Mouse (Mus musculus) heart, postnatal 0 days (tissue): ENCODE data around the gene Rps19bp1. TPM values are rescaled to one million over a fixed set of nuclear protein-coding genes. Genes with fewer than 3 reads are reported as not detected.

Experiments used
- ATAC-seq: fragments of 200-750 bp; cut with Nextera tagmentation; 2 replicates; pipeline ENCODE4 v1.8.0; 2017; ENCODE audit warnings: low read depth, moderate number of reproducible peaks, moderate library complexity; ENCODE audit not compliant: insufficient read depth
- DNase-seq: peaks from one replicate; pipeline ENCODE4 v3.0.0-alpha.2; 2016; ENCODE audit warnings: low spot score
- H3K27ac ChIP-seq: fragments of 300-500 bp; sonication (generic); 2 replicates; pipeline ENCODE4 v1.5.1; 2014; ENCODE audit warnings: low read depth, mild to moderate bottlenecking
- H3K27me3 ChIP-seq: fragments of 300-500 bp; sonication (generic); 2 replicates; pipeline ENCODE4 v1.6.1; 2014; ENCODE audit warnings: low read length, mixed read lengths; ENCODE audit not compliant: control insufficient read depth, insufficient read depth
- H3K36me3 ChIP-seq: fragments of 300-500 bp; sonication (generic); replicated peaks from 2 replicates; pipeline ENCODE4 v1.6.1; 2014; ENCODE audit warnings: low read length, mixed read lengths; ENCODE audit not compliant: control insufficient read depth, insufficient read depth
- H3K4me1 ChIP-seq: fragments of 300-500 bp; sonication (generic); 2 replicates; pipeline ENCODE4 v1.6.1; 2014; ENCODE audit warnings: antibody characterized with exemption; ENCODE audit not compliant: control insufficient read depth, insufficient read depth
- H3K4me2 ChIP-seq: fragments of 300-500 bp; sonication (generic); 2 replicates; pipeline ENCODE4 v1.6.1; 2014; ENCODE audit warnings: low read depth, mild to moderate bottlenecking, low read length, moderate library complexity
- H3K4me3 ChIP-seq: fragments of 300-500 bp; sonication (generic); 2 replicates; pipeline ENCODE4 v1.5.1; 2014; ENCODE audit warnings: low read depth, low read length
- H3K9ac ChIP-seq: fragments of 300-500 bp; sonication (generic); replicated peaks from 2 replicates; pipeline ENCODE4 v1.6.1; 2014; ENCODE audit warnings: low read depth, low read length, mixed read lengths
- H3K9me3 ChIP-seq: fragments of 300-500 bp; sonication (generic); replicated peaks from 2 replicates; pipeline ENCODE4 v1.6.1; 2016; ENCODE audit warnings: low read length; ENCODE audit not compliant: control insufficient read depth
- CTCF ChIP-seq: IDR thresholded peaks from 2 replicates; pipeline ENCODE4 v1.5.1; 2016; ENCODE audit warnings: antibody characterized with exemption, control low read depth, low read depth
- EP300 ChIP-seq: IDR thresholded peaks from 2 replicates; pipeline ENCODE4 v1.6.1; 2016; ENCODE audit warnings: antibody characterized with exemption, low read depth
- WGBS: fragments of 180-500 bp; shearing (Covaris S2); extraction: QIAGEN DNeasy Blood & Tissue Kit; methylation state at CpG from one replicate; pipeline ENCODE4 v1.1.7; 2014; 5-methylcytosine and 5-hydroxymethylcytosine counted together
- polyA plus RNA-seq: library from polyadenylated mRNA; unstranded; fragments of >200 nt; fragmentation: Nextera tagmentation; extraction: Ambion mirVana; gene quantifications from 2 replicates; pipeline ENCODE4 v1.2.1, GENCODE M21; 2015
- total RNA-seq: library from RNA; depleted of rRNA; stranded (reverse); fragments of >200 nt; gene quantifications from 2 replicates; pipeline ENCODE4 v1.2.3, GENCODE M21; 2014; ENCODE audit warnings: low replicate concordance; rRNA removed

The Rps19bp1 gene
- total and polyA plus RNA-seq, 2 experiments from 2014 or later = 21.6 to 34.7 TPM

DNA sequence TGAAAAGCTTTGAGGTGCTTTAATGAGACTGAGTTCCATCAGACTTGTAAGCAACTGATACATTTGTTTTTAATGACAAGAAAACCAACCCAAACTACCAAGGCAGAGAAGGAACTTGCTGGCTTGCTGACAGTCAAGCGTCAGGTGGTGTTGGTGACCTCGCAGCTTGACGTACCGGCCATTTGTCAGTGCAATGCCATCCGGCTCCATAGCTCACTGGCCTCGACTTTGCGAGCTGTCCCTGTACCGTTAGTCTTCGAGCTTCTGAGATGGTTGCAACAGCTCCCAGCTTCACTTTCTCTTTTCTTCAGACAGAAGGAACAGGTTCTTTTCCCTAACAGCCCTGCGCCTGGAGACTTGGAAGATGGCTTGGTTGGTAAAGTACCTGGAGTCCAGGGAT lies 46.6 kb downstream of the Rps19bp1 start:
- H3K4me2 ChIP-seq = no peak overlapping the region
- no peak overlapping the region for H3K9ac ChIP-seq
- DNase-seq (no peak), ATAC-seq (no peak)
- H3K4me1 ChIP-seq = peaks cover 8% of the 10 kb centered on the region; the same call in 1 of the 2 replicates
- H3K36me3 ChIP-seq = no peaks in the 10 kb centered on the region
- no peak overlapping the region for H3K27ac ChIP-seq
- no peaks in the 10 kb centered on the region for H3K9me3 ChIP-seq
- no peaks in the 10 kb centered on the region for H3K27me3 ChIP-seq
- no peak overlapping the region for H3K4me3 ChIP-seq
- 81% methylated on average over 10 of the region's 10 CpGs for WGBS
- TF ChIP-seq CTCF (no peak), EP300 (no peak)

GRCm38 (mm10) chr15:80216480-80216820 lies 47.7 kb downstream of the Rps19bp1 start:
- no peak overlapping the region for H3K4me2 ChIP-seq
- ATAC-seq (no peak), DNase-seq (no peak)
- 49% methylated on average over 9 of the region's 9 CpGs for WGBS
- no peak overlapping the region for H3K9ac ChIP-seq
- no peaks in the 10 kb centered on the region for H3K36me3 ChIP-seq
- H3K4me3 ChIP-seq = no peak overlapping the region
- H3K27me3 ChIP-seq = no peaks in the 10 kb centered on the region
- H3K4me1 ChIP-seq = peaks cover 8% of the 10 kb centered on the region; the same call in 1 of the 2 replicates
- TF ChIP-seq CTCF (no peak), EP300 (no peak)
- no peaks in the 10 kb centered on the region for H3K9me3 ChIP-seq
- no peak overlapping the region for H3K27ac ChIP-seq

- H3K4me2 ChIP-seq = no peak overlapping the region
- peaks cover 8% of the 10 kb centered on the region; the same call in 1 of the 2 replicates for H3K4me1 ChIP-seq
- H3K27me3 ChIP-seq = no peaks in the 10 kb centered on the region
- H3K9ac ChIP-seq = no peak overlapping the region
- H3K4me3 ChIP-seq = no peak overlapping the region
- WGBS = 17% methylated on average over 10 of the region's 10 CpGs
- H3K9me3 ChIP-seq = no peaks in the 10 kb centered on the region
- TF ChIP-seq CTCF (peak; percentile 40), EP300 (no peak)
- no peak overlapping the region for H3K27ac ChIP-seq
- no peaks in the 10 kb centered on the region for H3K36me3 ChIP-seq
- ATAC-seq = no peak
- no peak for DNase-seq
These were observed 48.2 kb downstream of the Rps19bp1 start for GRCm38 (mm10) chr15:80215716-80216479.

DNA sequence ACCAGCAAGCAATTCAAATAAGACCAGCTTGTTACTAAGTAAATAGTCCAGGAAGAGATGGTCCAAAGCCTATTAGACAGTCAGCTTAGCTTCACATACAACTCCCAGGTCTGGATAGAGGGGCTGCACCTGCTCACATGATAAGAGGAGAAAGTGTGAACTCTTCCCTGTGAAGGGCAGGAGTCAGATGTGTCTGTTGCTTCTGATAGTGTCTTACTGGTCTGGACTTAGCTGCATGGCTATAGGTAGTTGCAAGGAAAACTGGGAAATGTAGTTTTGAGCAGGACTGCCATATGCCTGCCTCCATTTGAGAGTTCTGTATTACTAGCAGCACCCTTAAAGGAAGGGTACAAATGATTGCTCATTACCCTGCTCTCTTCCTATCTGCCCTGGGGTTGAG lies 50.4 kb downstream of the Rps19bp1 start:
- Histone ChIP-seq H3K9me3 (no peaks in the 10 kb centered on the region), H3K27ac (no peak overlapping the region), H3K9ac (no peak overlapping the region), H3K36me3 (no peaks in the 10 kb centered on the region), H3K4me2 (no peak overlapping the region), H3K4me1 (no peaks in the 10 kb centered on the region), H3K27me3 (no peaks in the 10 kb centered on the region), H3K4me3 (no peak overlapping the region)
- DNase-seq (no peak), ATAC-seq (no peak)
- no peak for TF ChIP-seq EP300
- no peak for TF ChIP-seq CTCF

Other genes with a start within 250 kb of the Rps19bp1 start
- gene Pdgfb, start 249.3 kb downstream of the Rps19bp1 start, total RNA-seq = 32.2 and 33.7 TPM in 2 replicates
- gene Pdgfb, start 249.3 kb downstream of the Rps19bp1 start, polyA plus RNA-seq = 3.3 and 3.5 TPM in 2 replicates
- gene Syngr1, start 173.0 kb downstream of the Rps19bp1 start, total RNA-seq = 104 and 144 TPM in 2 replicates
- 140 and 150 TPM in 2 replicates for gene Syngr1, start 173.0 kb downstream of the Rps19bp1 start, polyA plus RNA-seq
- 763 and 766 TPM in 2 replicates for gene Rpl3, start 172.4 kb downstream of the Rps19bp1 start, total RNA-seq
- 480 and 487 TPM in 2 replicates for gene Rpl3, start 172.4 kb downstream of the Rps19bp1 start, polyA plus RNA-seq
- 37.3 and 41.2 TPM in 2 replicates for gene Tab1, start 131.2 kb downstream of the Rps19bp1 start, total RNA-seq
- gene Tab1, start 131.2 kb downstream of the Rps19bp1 start, polyA plus RNA-seq = 25.0 and 29.1 TPM in 2 replicates
- 0.89 and 1.9 TPM in 2 replicates for gene Mgat3, start 90.6 kb downstream of the Rps19bp1 start, total RNA-seq
- gene Mgat3, start 90.6 kb downstream of the Rps19bp1 start, polyA plus RNA-seq = 0.23 and 0.47 TPM in 2 replicates
- gene Mief1, start 30.3 kb downstream of the Rps19bp1 start, total RNA-seq = 34.5 and 39.8 TPM in 2 replicates
- 17.0 and 17.8 TPM in 2 replicates for gene Mief1, start 30.3 kb downstream of the Rps19bp1 start, polyA plus RNA-seq
- not detected in 2 replicates for gene AC140267.1, start 28.5 kb downstream of the Rps19bp1 start, total RNA-seq
- not detected in 2 replicates for gene AC140267.1, start 28.5 kb downstream of the Rps19bp1 start, polyA plus RNA-seq
- gene Atf4, start 9.1 kb downstream of the Rps19bp1 start, total RNA-seq = 122 and 128 TPM in 2 replicates
- gene Atf4, start 9.1 kb downstream of the Rps19bp1 start, polyA plus RNA-seq = 63.5 and 65.0 TPM in 2 replicates
- not detected in 2 replicates for gene Cacna1i, start 22.9 kb upstream of the Rps19bp1 start, total RNA-seq
- gene Cacna1i, start 22.9 kb upstream of the Rps19bp1 start, polyA plus RNA-seq = not detected in 2 replicates